Mouse (Mus musculus): ENCODE results near the gene Srsf4.

Srsf4 gene

DNA sequence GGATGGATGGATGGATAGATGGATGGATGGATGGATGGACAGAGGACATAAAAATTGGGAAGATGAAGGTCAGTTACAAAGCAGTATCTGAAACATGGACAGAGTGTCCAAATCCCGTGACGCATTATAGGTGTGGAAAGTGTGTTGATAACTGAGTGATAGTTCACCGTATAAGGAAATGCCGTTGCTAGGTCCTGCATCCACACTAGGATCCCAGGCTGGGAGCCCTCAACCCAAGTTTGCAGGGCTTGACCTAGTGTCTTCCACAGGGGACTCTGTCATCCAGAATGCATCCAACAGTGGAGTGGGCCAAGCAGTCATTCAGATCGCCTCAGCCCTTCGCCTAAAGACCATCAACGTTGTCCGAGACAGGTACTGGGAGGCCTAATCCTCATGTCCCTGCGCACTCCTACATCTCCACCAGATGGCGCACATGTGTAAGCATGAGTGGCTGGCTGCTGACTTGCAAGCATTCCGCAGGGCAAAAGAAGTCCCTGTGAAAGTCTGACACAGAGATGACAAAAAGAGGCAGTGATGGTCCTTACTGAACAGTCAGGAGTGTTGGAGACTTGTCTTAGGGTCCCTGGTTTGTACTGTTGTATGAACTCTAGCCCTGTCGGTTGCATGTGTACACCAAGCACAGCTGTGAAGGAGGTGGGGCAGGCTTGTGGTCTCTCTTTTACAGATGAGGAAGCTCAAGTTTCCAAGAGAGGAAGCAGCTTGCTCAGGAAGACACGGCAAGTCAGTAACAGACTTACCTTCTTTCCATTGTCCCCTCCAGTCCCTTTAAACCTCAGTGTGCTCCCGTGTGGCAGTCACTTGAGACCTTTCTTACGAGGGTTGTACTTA, 12.7 kb upstream of the Srsf4 start:
- in situ Hi-C loops (cut with MboI; ENCODE audit: low pct_unique_long_range_greater_than_20kb in 1 of 2, low sequenced_read_pairs in 2 of 2, unreplicated experiment in 1 of 2): no loop called here

DNA sequence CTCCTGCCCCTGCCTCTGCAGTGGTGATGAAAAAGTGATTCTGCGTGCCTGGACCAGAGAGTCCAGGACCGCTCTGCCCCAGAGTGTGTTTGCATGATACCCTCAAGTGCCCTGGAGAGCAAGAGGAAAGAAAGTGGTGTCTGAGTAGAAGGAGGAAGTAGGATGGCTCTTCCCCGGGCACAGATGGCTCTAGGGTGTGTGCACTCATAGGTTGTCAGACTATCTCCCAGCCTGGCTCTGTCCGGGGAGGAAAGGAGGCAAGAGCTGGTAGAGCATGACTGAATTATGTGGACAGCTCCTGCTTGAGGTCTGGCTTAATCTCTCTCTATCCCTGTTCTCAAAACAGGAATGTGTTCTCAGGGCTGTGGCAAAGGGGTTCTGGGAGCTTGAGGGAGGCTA, 12.1 kb upstream of the Srsf4 start:
- in situ Hi-C loops (cut with MboI; ENCODE audit: low pct_unique_long_range_greater_than_20kb in 1 of 2, low sequenced_read_pairs in 2 of 2, unreplicated experiment in 1 of 2): no loop called here

DNA sequence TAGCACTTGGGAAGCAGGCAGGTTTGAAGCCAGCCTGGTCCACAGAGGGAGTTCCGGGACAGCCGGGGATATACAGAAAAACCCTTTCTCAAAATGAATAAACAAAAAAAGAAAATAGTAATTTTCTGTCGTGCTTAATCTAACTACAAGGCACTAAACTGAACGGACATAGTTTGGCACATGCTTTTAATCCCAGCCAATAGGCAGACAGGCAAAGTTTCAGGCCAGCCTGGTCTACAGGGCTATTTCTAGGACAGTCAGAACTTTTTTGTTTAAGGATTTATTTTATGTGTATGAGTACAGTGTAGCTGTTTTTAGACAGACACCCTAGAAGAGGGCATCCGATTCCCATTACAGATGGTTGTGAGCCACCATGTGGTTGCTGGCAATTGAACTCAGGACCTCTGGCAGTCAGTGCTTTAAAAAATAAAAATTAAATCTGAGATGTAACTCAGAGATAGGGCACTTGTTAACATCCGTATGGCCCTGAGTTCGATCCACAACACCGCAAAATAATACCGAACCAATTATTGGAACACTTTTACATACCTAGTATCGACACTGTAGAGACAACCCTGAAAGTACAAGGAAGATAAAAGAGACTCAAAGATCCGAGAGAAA, 635 bp upstream of the Srsf4 start:
- in situ Hi-C loops (cut with MboI; ENCODE audit: low pct_unique_long_range_greater_than_20kb in 1 of 2, low sequenced_read_pairs in 2 of 2, unreplicated experiment in 1 of 2): no loop called here

DNA sequence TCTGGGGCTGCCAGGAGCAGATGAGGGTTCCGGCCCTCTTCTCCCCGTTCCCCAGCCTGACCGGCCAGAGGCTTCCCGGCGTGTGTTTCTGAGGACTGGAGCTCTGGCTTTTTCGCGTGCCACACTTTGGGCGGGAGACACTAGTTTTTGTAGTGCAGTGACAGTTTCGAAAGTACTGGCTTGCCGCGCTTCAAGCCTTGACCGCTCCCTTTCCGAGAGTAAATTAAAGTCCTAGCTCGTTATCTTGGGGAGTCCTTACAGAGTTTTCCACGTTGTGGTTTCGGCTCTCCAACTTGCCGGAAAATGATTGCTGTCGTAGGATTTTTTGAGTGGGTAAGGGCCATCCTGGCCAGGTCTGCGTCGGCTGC, 736 bp downstream of the Srsf4 start:
- in situ Hi-C loops (cut with MboI; ENCODE audit: low pct_unique_long_range_greater_than_20kb in 1 of 2, low sequenced_read_pairs in 2 of 2, unreplicated experiment in 1 of 2): no loop called here

DNA sequence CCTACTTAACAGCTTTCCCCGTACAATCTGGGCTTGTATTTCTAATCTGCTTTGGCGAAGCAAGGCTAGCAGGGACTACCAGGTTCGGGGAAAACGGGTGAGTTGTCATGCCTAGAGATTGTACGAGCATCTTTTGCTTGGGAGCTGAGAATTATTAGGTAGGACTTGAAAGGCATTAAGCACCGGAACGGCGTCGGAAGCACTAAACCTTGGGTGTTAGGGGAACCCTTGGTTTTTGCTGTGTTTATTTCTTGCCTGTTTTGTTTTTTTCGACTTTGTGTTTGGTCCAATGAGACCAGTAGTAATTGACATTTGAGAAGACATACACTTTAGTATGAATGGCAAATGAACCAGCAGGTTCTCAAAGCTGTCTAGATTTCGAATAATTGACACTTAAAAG, 1.1 kb downstream of the Srsf4 start:
- in situ Hi-C loops (cut with MboI; ENCODE audit: low pct_unique_long_range_greater_than_20kb in 1 of 2, low sequenced_read_pairs in 2 of 2, unreplicated experiment in 1 of 2): no loop called here

DNA sequence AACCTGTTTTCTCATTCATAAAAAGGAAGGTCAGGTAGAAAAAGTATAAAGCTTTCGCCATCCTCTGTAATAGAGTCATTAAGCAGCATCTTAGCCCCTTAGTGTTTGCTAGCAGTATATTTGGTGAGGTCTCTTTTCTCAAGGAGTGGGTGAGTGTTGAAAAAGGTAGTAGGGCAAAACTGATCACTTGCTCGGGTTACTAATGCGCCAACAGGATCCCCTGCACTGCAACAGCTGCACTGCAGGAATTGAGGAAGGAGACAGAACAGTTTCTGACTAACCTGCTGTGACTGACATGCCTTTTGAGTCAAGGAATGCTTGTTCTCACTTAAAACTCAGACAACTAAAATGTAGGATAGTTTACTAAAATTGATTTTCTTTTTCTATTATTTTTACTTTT, 1.8 kb downstream of the Srsf4 start:
- in situ Hi-C loops (cut with MboI; ENCODE audit: low pct_unique_long_range_greater_than_20kb in 1 of 2, low sequenced_read_pairs in 2 of 2, unreplicated experiment in 1 of 2): no loop called here

DNA sequence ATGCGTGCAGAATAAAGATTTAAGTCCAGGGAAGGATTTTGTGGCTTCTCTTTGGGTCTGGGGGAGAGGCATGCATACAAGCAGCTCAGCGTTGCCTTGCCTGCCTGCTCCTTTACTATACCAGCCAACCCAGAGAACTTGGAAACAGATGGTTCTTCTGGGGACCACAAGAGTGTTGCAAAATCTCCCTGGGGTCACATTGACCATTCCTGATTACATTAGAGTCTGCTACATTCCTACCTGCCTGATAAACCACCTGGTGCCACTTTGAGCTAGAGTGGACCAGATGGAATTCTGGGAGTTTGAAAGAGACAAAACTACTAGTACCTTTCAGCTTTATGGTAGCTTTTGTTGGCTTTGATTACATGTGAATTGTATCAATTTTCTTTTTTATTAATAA, 3.4 kb downstream of the Srsf4 start:
- in situ Hi-C loops (cut with MboI; ENCODE audit: low pct_unique_long_range_greater_than_20kb in 1 of 2, low sequenced_read_pairs in 2 of 2, unreplicated experiment in 1 of 2): no loop called here

DNA sequence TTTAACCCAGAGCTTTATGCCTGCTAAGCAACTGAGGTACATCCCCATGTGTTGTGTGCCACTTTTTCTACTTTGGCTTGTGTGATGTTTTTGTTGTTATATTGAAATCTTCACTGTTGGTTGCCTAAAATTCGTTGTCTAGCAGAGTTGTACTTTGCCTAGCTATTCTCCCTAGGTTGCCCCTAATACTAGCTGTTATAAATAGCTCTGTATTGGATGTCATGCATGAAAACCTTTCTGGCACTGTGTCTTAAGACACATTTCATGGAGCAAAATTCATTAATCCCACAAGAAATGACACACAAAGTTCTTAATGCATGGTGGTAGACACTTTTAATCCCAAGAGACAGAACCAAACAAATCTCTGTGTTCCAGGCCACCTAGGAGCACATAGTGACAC, 6.3 kb downstream of the Srsf4 start:
- in situ Hi-C loops (cut with MboI; ENCODE audit: low pct_unique_long_range_greater_than_20kb in 1 of 2, low sequenced_read_pairs in 2 of 2, unreplicated experiment in 1 of 2): no loop called here

DNA sequence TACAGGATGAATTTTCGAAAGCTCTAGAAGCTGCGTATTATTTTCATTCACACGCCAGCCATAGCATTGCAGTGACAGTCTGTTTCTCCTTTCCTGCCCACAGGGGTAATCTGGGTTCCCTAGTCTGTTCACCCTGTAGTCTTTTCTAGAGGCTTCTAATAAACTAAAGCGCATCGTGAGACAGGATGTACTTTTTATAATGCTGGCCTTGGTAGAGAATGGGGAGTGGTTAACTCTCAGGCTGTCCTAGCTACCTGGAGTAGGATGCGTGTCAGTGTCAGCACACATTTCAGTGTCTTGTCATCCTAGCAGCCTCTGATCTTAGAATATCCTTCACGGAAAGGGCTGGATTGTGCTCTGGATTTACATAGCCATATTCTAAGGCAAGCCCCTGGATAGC, 7.9 kb downstream of the Srsf4 start:
- in situ Hi-C loops (cut with MboI; ENCODE audit: low pct_unique_long_range_greater_than_20kb in 1 of 2, low sequenced_read_pairs in 2 of 2, unreplicated experiment in 1 of 2): no loop called here

DNA sequence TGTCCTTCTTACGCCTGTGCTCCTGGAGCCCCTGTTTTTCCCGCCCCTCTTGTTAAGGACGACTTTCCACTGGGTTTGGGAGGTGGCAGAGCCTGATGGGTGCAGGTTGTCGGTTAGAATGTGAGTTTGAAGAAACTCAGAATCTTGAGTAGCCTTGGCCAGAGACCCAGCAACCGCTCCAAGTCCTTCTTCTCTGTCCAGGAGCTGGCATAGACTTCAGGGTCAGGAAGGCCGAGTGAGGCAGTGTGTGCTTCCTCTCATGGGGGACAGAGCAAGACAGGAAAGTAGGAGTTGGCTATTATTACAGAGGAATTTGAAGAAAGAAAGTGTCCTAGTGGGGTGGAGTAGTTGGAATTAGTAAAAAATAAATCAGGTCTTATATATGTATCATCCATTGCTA, 10.2 kb downstream of the Srsf4 start:
- in situ Hi-C loops (cut with MboI; ENCODE audit: low pct_unique_long_range_greater_than_20kb in 1 of 2, low sequenced_read_pairs in 2 of 2, unreplicated experiment in 1 of 2): no loop called here

DNA sequence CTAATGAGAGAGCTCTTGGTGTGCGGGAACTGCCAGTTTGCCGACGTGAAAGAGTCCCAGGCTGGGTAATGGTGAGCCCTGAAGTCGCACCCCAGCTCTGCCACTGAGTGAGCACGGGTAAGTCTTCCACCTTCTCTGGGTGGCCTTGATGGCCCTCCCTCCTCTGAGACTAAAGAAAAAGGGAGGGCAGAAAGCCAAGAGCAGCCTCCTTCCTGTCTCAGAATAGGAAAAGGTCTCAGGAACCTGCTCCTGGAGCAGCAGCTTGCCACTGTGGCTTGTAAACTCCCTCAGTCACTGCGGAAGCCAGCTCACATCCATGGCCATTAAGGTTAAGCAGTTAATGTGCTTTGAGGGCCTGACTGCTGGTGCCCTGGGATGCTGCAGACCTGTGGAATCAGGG, 12.0 kb downstream of the Srsf4 start:
- in situ Hi-C loops (cut with MboI; ENCODE audit: low pct_unique_long_range_greater_than_20kb in 1 of 2, low sequenced_read_pairs in 2 of 2, unreplicated experiment in 1 of 2): no loop called here

DNA sequence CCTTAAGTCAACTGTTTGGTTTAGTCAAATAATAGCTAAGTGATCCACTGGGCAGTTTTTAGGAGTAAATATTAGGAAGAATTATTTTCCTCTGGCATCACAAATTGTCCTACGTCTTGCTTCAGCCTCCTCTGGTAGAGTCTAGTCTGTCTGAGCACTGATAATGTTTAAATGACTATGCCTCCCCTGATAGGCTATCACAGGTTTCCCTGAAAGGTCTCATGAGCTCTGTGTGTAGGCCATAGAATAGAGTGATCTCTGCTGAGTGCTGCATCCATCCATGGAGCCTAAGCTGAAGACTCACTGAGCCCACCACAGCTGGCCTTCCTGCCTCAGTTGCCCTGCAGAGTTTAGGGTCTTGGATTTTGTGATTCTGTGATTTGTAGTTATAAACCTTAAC, 15.1 kb downstream of the Srsf4 start:
- in situ Hi-C loops (cut with MboI; ENCODE audit: low pct_unique_long_range_greater_than_20kb in 1 of 2, low sequenced_read_pairs in 2 of 2, unreplicated experiment in 1 of 2): no loop called here

DNA sequence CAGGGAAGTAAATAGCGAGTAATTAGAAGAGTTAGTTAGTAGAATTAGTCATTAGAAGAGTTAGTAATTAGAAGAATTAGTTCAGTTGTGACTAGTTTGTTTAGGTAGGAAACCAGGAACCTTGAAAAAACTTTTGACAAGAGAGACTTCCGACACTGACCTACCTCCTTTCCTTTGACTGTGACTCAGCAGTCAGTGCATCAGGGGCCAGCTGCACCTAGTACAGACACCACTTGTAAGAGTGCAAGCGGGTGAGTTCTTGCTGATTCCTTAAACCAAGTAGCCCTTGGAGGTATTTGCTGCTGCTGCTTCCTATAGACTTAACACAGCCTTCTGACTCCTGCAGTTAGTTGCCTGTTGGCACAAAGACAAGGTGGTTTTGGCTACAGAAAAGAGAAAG, 17.3 kb downstream of the Srsf4 start:
- in situ Hi-C loops (cut with MboI; ENCODE audit: low pct_unique_long_range_greater_than_20kb in 1 of 2, low sequenced_read_pairs in 2 of 2, unreplicated experiment in 1 of 2): no loop called here

DNA sequence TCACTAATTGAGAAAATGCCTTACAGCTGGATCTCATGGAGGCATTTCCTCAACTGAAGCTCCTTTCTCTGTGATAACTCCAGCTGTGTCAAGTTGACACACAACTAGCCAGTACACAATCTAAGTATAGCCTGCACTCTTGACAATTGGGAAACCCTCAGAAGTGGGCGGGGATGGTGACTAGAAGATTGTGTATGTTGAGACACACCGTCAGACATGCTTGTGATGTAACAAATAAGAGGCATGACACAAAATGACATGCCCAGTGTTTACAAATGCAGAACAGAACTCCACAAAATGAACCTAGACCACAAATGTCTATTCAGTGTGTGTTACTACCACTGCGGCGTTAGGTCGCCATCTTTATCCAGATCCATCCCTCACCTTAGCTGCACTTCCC, 23.7 kb downstream of the Srsf4 start:
- in situ Hi-C loops (cut with MboI; ENCODE audit: low pct_unique_long_range_greater_than_20kb in 1 of 2, low sequenced_read_pairs in 2 of 2, unreplicated experiment in 1 of 2): no loop called here

DNA sequence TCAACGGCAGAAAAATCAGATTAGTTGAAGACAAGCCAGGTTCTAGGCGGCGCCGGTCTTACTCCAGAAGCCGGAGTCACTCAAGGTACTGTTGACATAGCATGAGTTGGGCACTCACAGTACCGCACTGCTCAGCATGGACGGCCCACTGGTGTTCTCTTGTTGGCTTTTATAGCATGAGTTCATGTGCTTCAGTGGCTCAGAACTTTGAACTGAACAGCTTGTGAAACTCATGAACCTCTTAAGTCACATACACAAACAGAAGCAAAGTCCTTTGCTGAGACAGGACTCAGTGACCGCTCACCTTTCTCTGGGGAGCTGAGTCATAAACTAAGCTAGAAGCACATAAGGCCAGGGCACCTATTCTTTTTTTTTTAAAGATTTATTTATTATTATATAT, 24.4 kb downstream of the Srsf4 start:
- in situ Hi-C loops (cut with MboI; ENCODE audit: low pct_unique_long_range_greater_than_20kb in 1 of 2, low sequenced_read_pairs in 2 of 2, unreplicated experiment in 1 of 2): no loop called here

DNA sequence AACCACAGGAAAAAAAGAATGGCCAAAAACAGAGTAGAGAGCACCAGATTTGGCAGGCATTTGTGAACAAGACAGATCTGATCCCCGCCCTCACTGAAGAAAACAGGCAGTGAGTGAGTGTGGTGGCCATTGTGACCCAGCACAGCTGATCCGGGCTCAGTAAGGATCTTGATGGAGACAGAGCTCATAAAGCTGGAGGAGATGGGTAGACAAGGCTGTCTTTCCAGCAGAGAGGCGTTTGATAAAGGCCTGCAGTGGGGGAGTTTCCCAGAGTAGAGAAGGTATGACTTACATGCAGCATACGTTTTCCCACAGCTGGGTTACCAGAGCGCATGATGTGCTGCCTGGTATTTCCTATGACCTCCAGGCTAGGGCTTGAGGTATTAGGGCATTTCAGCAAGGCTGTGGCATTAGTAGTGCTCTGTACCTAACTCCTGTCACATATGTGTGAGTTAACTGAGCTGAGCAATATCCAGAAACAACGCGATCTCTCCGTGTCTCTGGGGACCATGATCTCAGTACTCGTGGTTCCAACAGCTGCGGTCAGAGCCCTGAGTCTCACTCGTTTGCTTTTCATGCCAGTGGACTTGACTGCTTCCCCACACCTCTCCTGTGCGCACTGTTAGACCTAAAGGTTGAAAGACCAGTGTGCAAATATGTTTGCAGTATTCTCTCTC, 25.2 kb downstream of the Srsf4 start:
- in situ Hi-C loops (cut with MboI; ENCODE audit: low pct_unique_long_range_greater_than_20kb in 1 of 2, low sequenced_read_pairs in 2 of 2, unreplicated experiment in 1 of 2): no loop called here

DNA sequence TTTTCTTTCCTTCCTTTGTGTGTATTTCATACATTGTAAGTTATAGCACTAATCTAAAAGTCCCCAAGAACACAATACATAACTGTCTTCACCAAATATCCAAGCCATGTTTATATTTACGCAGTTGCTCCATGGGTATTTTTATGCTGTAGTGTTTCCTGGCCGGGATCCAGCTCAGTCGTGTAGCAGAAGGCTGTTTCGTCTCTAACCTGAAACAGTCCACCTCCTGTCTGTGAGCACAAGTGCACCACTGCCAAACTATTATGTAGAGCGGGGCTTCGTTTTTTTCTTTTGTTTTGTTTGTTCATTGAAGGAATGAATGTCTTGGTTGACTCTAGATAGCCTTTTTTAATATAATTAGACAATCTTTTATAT, 25.8 kb downstream of the Srsf4 start:
- in situ Hi-C loops (cut with MboI; ENCODE audit: low pct_unique_long_range_greater_than_20kb in 1 of 2, low sequenced_read_pairs in 2 of 2, unreplicated experiment in 1 of 2): no loop called here

DNA sequence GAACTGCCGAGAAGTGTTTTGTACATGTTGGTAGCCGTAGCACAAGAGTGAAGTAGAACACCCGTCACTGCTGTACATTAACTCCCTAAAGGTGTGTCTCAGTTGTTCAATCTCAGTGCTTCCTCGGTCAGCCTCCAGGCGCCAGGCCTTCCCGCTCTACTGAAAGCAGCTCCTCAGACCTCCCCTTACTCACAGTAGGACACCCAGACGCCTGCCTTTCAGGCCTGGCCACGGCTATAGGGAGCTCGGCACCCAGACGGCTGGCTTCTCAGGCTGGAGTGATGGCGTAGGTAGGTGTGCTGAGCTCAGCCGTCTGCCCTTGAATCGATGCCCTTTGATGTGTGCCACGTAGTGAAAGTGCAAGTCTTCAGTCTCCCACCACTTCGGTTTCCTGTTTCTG, 27.7 kb downstream of the Srsf4 start:
- in situ Hi-C loops (cut with MboI; ENCODE audit: low pct_unique_long_range_greater_than_20kb in 1 of 2, low sequenced_read_pairs in 2 of 2, unreplicated experiment in 1 of 2): no loop called here

DNA sequence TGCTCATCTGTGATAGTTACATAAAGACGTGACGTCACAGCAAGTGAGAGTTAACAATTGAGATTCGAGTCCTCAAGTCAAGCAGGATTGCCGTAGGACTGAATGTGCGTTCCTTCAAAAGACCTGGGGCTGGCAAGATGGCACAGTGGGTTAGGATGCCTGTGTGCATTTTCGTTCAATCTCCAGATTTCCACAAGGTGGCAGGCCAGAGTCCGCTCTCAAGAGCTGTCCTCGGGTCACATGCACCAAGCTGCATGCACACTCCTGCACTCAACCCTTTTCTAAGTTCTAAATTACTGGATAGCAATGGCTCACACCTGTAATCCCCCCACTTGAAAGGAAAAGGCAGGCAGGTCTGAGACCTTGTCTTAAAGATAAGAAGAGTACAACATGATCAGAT, 31.1 kb downstream of the Srsf4 start:
- in situ Hi-C loops (cut with MboI; ENCODE audit: low pct_unique_long_range_greater_than_20kb in 1 of 2, low sequenced_read_pairs in 2 of 2, unreplicated experiment in 1 of 2): no loop called here

DNA sequence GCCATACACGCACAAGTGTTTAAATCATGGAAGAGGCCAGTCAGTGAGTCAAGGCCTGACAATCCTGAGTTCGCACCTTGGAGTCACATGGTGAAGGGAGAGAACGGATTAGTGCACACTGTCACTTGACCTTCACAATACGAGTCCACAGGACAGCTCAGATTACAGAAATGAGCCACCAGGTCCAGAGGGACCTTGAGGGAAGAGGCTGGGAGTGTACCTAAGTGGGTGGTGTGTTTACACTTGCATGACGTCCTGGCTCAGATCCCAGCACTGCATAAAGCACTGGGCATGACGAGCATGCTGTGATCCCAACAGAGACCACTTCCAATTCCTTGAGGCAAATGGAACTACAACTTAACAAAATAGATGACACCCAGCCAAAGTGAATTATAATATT, 33.0 kb downstream of the Srsf4 start:
- in situ Hi-C loops (cut with MboI; ENCODE audit: low pct_unique_long_range_greater_than_20kb in 1 of 2, low sequenced_read_pairs in 2 of 2, unreplicated experiment in 1 of 2): no loop called here

Measured in mouse embryonic stem cell (cell line).